Mouse (Mus musculus) CH12.LX (cell line): Measurements from ENCODE around the gene Srebf2. TPM values are rescaled to one million over a fixed set of nuclear protein-coding genes. Genes with fewer than 3 reads are reported as not detected.

ENCODE experiments used
- DNase-seq: peaks from one replicate; pipeline ENCODE4 v3.0.0-alpha.2; 2013; ENCODE audit errors: extremely low read depth
- H3K27ac ChIP-seq: 2 replicates; pipeline ENCODE4 v1.5.1; 2012; ENCODE audit warnings: low read depth, mild to moderate bottlenecking, control low read depth, moderate library complexity; ENCODE audit not compliant: insufficient read depth
- H3K27me3 ChIP-seq: replicated peaks from 2 replicates; pipeline ENCODE3; 2012; ENCODE audit warnings: inconsistent platforms
- H3K36me3 ChIP-seq, 2 experiments: replicated peaks in 1 of 2; 2 replicates each; pipeline versions ENCODE3 to v1.6.1; 2012; ENCODE audit warnings: inconsistent platforms in 1 of 2, low read length in 1 of 2, mild to moderate bottlenecking in 1 of 2, mixed read lengths in 1 of 2, moderate library complexity in 1 of 2; ENCODE audit not compliant: control insufficient read depth in 1 of 2, insufficient read depth in 1 of 2
- H3K4me1 ChIP-seq, 2 experiments: 2 replicates each; pipeline ENCODE4 v1.6.1; 2012; ENCODE audit warnings: inconsistent platforms in 1 of 2, moderate library complexity in 1 of 2; ENCODE audit not compliant: insufficient read depth in 2 of 2, control insufficient read depth in 1 of 2
- H3K4me2 ChIP-seq: 2 replicates; pipeline ENCODE4 v1.6.1; 2012; ENCODE audit warnings: low read depth, mild to moderate bottlenecking, control low read depth; ENCODE audit not compliant: poor library complexity, insufficient read depth, severe bottlenecking
- H3K4me3 ChIP-seq, 3 experiments: fragments of 150-350 bp in 1 of 3; sonication (generic) in 1 of 3; replicated peaks in 1 of 3; 2 replicates each; pipeline versions ENCODE3 to v1.5.1; 2011 to 2012; ENCODE audit warnings: low read depth in 2 of 3, low read length in 2 of 3, mild to moderate bottlenecking in 2 of 3, moderate library complexity in 2 of 3, control low read depth in 1 of 3, improper control_type of control experiment in 1 of 3, inconsistent platforms in 1 of 3, mixed read lengths in 1 of 3; ENCODE audit not compliant: poor library complexity in 1 of 3
- H3K79me2 ChIP-seq: replicated peaks from 2 replicates; pipeline ENCODE4 v1.6.1; 2012; ENCODE audit warnings: mild to moderate bottlenecking, moderate library complexity; ENCODE audit not compliant: control insufficient read depth, poor library complexity, insufficient read depth, severe bottlenecking; ENCODE audit errors: extremely low read depth
- H3K9ac ChIP-seq: 2 replicates; pipeline ENCODE4 v1.6.1; 2012; ENCODE audit warnings: low read depth, mild to moderate bottlenecking, control low read depth, moderate library complexity; ENCODE audit not compliant: insufficient read depth
- H3K9me3 ChIP-seq: replicated peaks from 2 replicates; pipeline ENCODE3; 2012; ENCODE audit warnings: low read length, inconsistent platforms, mixed read lengths
- BHLHE40 ChIP-seq: IDR thresholded peaks from 2 replicates; pipeline ENCODE4 v1.6.1; 2011; ENCODE audit warnings: mild to moderate bottlenecking, low read depth, low read length, improper control_type of control experiment
- CHD1 ChIP-seq: IDR thresholded peaks from 2 replicates; pipeline ENCODE4 v1.6.1; 2012; ENCODE audit warnings: low read depth, low read length, improper control_type of control experiment, inconsistent platforms
- CHD2 ChIP-seq: IDR thresholded peaks from 2 replicates; pipeline ENCODE4 v1.6.1; 2011; ENCODE audit warnings: low read length, improper control_type of control experiment
- CTCF ChIP-seq, 2 experiments: IDR thresholded peaks in 1 of 2; conservative IDR thresholded peaks in 1 of 2; 2 replicates each; pipeline ENCODE4 v1.5.1; 2011 to 2012; ENCODE audit warnings: low read depth in 2 of 2, low read length in 2 of 2, improper control_type of control experiment in 1 of 2, inconsistent platforms in 1 of 2, mild to moderate bottlenecking in 1 of 2, moderate library complexity in 1 of 2
- E2F4 ChIP-seq: IDR thresholded peaks from 2 replicates; pipeline ENCODE4 v1.6.1; 2011; ENCODE audit warnings: low read depth, low read length, improper control_type of control experiment; ENCODE audit not compliant: insufficient replicate concordance
- ELF1 ChIP-seq: IDR thresholded peaks from 2 replicates; pipeline ENCODE4 v1.6.1; 2014; ENCODE audit warnings: low read depth, mild to moderate bottlenecking, inconsistent platforms, low read length, improper control_type of control experiment
- EP300 ChIP-seq: IDR thresholded peaks from 2 replicates; pipeline ENCODE4 v1.6.1; 2011; ENCODE audit warnings: low read length, improper control_type of control experiment
- ETS1 ChIP-seq: conservative IDR thresholded peaks from 2 replicates; pipeline ENCODE4 v1.6.1; 2012; ENCODE audit warnings: low read depth, mild to moderate bottlenecking, inconsistent platforms, low read length, improper control_type of control experiment, moderate library complexity
- GABPA ChIP-seq: IDR thresholded peaks from 2 replicates; pipeline ENCODE4 v1.6.1; 2012; ENCODE audit warnings: low read depth, low read length, improper control_type of control experiment, inconsistent platforms; ENCODE audit not compliant: insufficient replicate concordance
- HCFC1 ChIP-seq: IDR thresholded peaks from 2 replicates; pipeline ENCODE4 v1.6.1; 2012; ENCODE audit warnings: low read depth, mild to moderate bottlenecking, inconsistent platforms, low read length, improper control_type of control experiment
- IRF4 ChIP-seq: IDR thresholded peaks from 2 replicates; pipeline ENCODE4 v1.6.1; 2014; ENCODE audit warnings: low read depth, mild to moderate bottlenecking, inconsistent platforms, low read length, improper control_type of control experiment
- JUN ChIP-seq: IDR thresholded peaks from 2 replicates; pipeline ENCODE4 v1.6.1; 2011; ENCODE audit warnings: low read depth, mild to moderate bottlenecking, low read length, improper control_type of control experiment, moderate library complexity; ENCODE audit not compliant: insufficient read depth
- JUND ChIP-seq: conservative IDR thresholded peaks from 2 replicates; pipeline ENCODE4 v1.6.1; 2011; ENCODE audit warnings: low read depth, low read length, improper control_type of control experiment
- KAT2A ChIP-seq: IDR thresholded peaks from 2 replicates; pipeline ENCODE4 v1.6.1; 2012; ENCODE audit warnings: low read length, improper control_type of control experiment, inconsistent platforms; ENCODE audit not compliant: insufficient replicate concordance
- MAFK ChIP-seq: IDR thresholded peaks from 2 replicates; pipeline ENCODE4 v1.6.1; 2011; ENCODE audit warnings: low read length, improper control_type of control experiment; ENCODE audit not compliant: insufficient replicate concordance
- MAX ChIP-seq: IDR thresholded peaks from 2 replicates; pipeline ENCODE4 v1.6.1; 2011; ENCODE audit warnings: low read length, improper control_type of control experiment
- MAZ ChIP-seq: IDR thresholded peaks from 2 replicates; pipeline ENCODE4 v1.6.1; 2012; ENCODE audit warnings: low read depth, mild to moderate bottlenecking, inconsistent platforms, low read length, improper control_type of control experiment, moderate library complexity
- MEF2A ChIP-seq: IDR thresholded peaks from 2 replicates; pipeline ENCODE4 v1.6.1; 2014; ENCODE audit warnings: low read depth, mild to moderate bottlenecking, inconsistent platforms, low read length, improper control_type of control experiment, borderline replicate concordance
- MXI1 ChIP-seq: IDR thresholded peaks from 2 replicates; pipeline ENCODE4 v1.6.1; 2011; ENCODE audit warnings: mild to moderate bottlenecking, low read depth, low read length, improper control_type of control experiment
- MYC ChIP-seq: IDR thresholded peaks from 2 replicates; pipeline ENCODE4 v1.6.1; 2011; ENCODE audit warnings: low read depth, mild to moderate bottlenecking, improper control_type of control experiment, low read length
- NELFE ChIP-seq: IDR thresholded peaks from 2 replicates; pipeline ENCODE4 v1.6.1; 2011; ENCODE audit warnings: low read depth, low read length, improper control_type of control experiment
- NRF1 ChIP-seq: IDR thresholded peaks from 2 replicates; pipeline ENCODE4 v1.6.1; 2014; ENCODE audit warnings: low read depth, mild to moderate bottlenecking, inconsistent platforms, low read length, improper control_type of control experiment, moderate library complexity
- PAX5 ChIP-seq: IDR thresholded peaks from 2 replicates; pipeline ENCODE4 v1.6.1; 2012; ENCODE audit warnings: low read length, inconsistent platforms, mixed read lengths
- POLR2A ChIP-seq: IDR thresholded peaks from 2 replicates; pipeline ENCODE4 v1.6.1; 2011; ENCODE audit warnings: low read depth, mild to moderate bottlenecking, improper control_type of control experiment, low read length
- POLR2AphosphoS2 ChIP-seq: IDR thresholded peaks from 2 replicates; pipeline ENCODE4 v1.6.1; 2011; ENCODE audit warnings: low read depth, low read length, improper control_type of control experiment
- RAD21 ChIP-seq: IDR thresholded peaks from 2 replicates; pipeline ENCODE4 v1.6.1; 2011; ENCODE audit warnings: low read depth, mild to moderate bottlenecking, low read length, improper control_type of control experiment, moderate library complexity
- RCOR1 ChIP-seq: conservative IDR thresholded peaks from 2 replicates; pipeline ENCODE4 v1.6.1; 2012; ENCODE audit warnings: low read depth, mild to moderate bottlenecking, inconsistent platforms, low read length, improper control_type of control experiment
- SIN3A ChIP-seq: IDR thresholded peaks from 2 replicates; pipeline ENCODE4 v1.6.1; 2012; ENCODE audit warnings: low read length, improper control_type of control experiment, inconsistent platforms
- SMC3 ChIP-seq: IDR thresholded peaks from 2 replicates; pipeline ENCODE4 v1.6.1; 2011; ENCODE audit warnings: low read depth, low read length, improper control_type of control experiment
- TBP ChIP-seq: conservative IDR thresholded peaks from 2 replicates; pipeline ENCODE4 v1.6.1; 2011; ENCODE audit warnings: low read depth, low read length, improper control_type of control experiment
- TCF12 ChIP-seq: IDR thresholded peaks from 2 replicates; pipeline ENCODE4 v1.6.1; 2014; ENCODE audit warnings: low read depth, mild to moderate bottlenecking, inconsistent platforms, low read length, improper control_type of control experiment
- UBTF ChIP-seq: IDR thresholded peaks from 2 replicates; pipeline ENCODE4 v1.6.1; 2012; ENCODE audit warnings: low read depth, mild to moderate bottlenecking, inconsistent platforms, low read length, improper control_type of control experiment, moderate library complexity
- USF1 ChIP-seq: IDR thresholded peaks from 2 replicates; pipeline ENCODE4 v1.6.1; 2014; ENCODE audit warnings: low read depth, mild to moderate bottlenecking, inconsistent platforms, low read length, improper control_type of control experiment
- USF2 ChIP-seq: conservative IDR thresholded peaks from 2 replicates; pipeline ENCODE4 v1.6.1; 2011; ENCODE audit warnings: low read depth, low read length, improper control_type of control experiment
- ZC3H11A ChIP-seq: IDR thresholded peaks from 2 replicates; pipeline ENCODE4 v1.6.1; 2012; ENCODE audit warnings: low read depth, mild to moderate bottlenecking, inconsistent platforms, low read length, improper control_type of control experiment
- ZKSCAN1 ChIP-seq: IDR thresholded peaks from 2 replicates; pipeline ENCODE4 v1.6.1; 2012; ENCODE audit warnings: low read depth, inconsistent platforms, low read length, improper control_type of control experiment, borderline replicate concordance
- ZMIZ1 ChIP-seq: IDR thresholded peaks from 2 replicates; pipeline ENCODE4 v1.6.1; 2012; ENCODE audit warnings: low read depth, mild to moderate bottlenecking, inconsistent platforms, low read length, improper control_type of control experiment
- ZNF384 ChIP-seq: IDR thresholded peaks from 2 replicates; pipeline ENCODE4 v1.6.1; 2012; ENCODE audit warnings: low read depth, low read length, improper control_type of control experiment, inconsistent platforms
- dilution Hi-C: fragments of 300-500 bp; cut with MboI; formaldehyde crosslinking; loops from 2 replicates; pipeline ENCODE4 v1.14.3; 2020; ENCODE audit warnings: low sequenced_read_pairs; ENCODE audit not compliant: extremely low pct_unique_long_range_greater_than_20kb, extremely low pct_ligation_motif_present
- in situ Hi-C: fragments of 300-500 bp; cut with MboI; formaldehyde crosslinking; loops from 3 replicates; pipeline ENCODE4 v1.14.3; 2019; ENCODE audit warnings: low sequenced_read_pairs, low pct_ligation_motif_present, low pct_unique_long_range_greater_than_20kb, mixed read lengths
- polyA plus RNA-seq: library from polyadenylated mRNA; unstranded; fragments of >175 nt; gene quantifications from 2 replicates; pipeline ENCODE4 v1.2.1, GENCODE M21; 2012; ENCODE audit warnings: low read depth; ENCODE audit not compliant: insufficient read length
- total RNA-seq, 2 experiments: library from RNA; depleted of rRNA; stranded (reverse); fragments of 300-350 nt in 1 of 2; fragments of >200 nt in 1 of 2; gene quantifications; 2 replicates each; pipeline ENCODE4 v1.2.3; 2012 to 2014

Gene Srebf2
- total and polyA plus RNA-seq, 3 experiments: 94.3 to 253 (median 159) TPM

- peak overlapping the region in 1 of 3 experiments; percentile 1 for H3K4me3 ChIP-seq
- peak overlapping the region; percentile 76 for H3K4me2 ChIP-seq
- in situ Hi-C loops: no loop called here
- no peaks in the 10 kb centered on the region for H3K27me3 ChIP-seq
- H3K4me1 ChIP-seq: peaks cover 47 to 78% of the 10 kb centered on the region in 2 experiments
- peak overlapping the region; percentile 79 for H3K27ac ChIP-seq
- dilution Hi-C loops: no loop called here
- peak overlapping the region; percentile 51 for H3K9ac ChIP-seq
- no peak for TF ChIP-seq RAD21
- no peak for TF ChIP-seq POLR2AphosphoS2
- TF ChIP-seq TBP: 0 out of 2 replicates have a peak, but pooled peaks have one; percentile 14
- TF ChIP-seq CHD2: peak; percentile 94
- TF ChIP-seq SIN3A: no peak; the same call in 1 of the 2 replicates
- TF ChIP-seq CHD1: no peak
- TF ChIP-seq ZNF384: no peak
- TF ChIP-seq CTCF (conservative IDR thresholded peaks at IDR 0.05 in 1 of 2, IDR thresholded peaks at IDR 0.05 in 1 of 2; ENCODE audit: low read depth in 2 of 2, low read length in 2 of 2): no peak
- peak; percentile 90 for TF ChIP-seq EP300
- peak; percentile 61 for TF ChIP-seq MAZ
- TF ChIP-seq ZKSCAN1: no peak
- no peak for TF ChIP-seq PAX5
- TF ChIP-seq USF1: no peak
- no peak; the same call in 1 of the 2 replicates for TF ChIP-seq MAX
- peak; percentile 66; the same call in 1 of the 2 replicates for TF ChIP-seq UBTF
- no peak for TF ChIP-seq ELF1
- TF ChIP-seq KAT2A: 0 out of 2 replicates have a peak, but pooled peaks have one; percentile 65
- TF ChIP-seq SMC3: no peak; the same call in 1 of the 2 replicates
- peak; percentile 55 for TF ChIP-seq POLR2A
- no peak for TF ChIP-seq ZMIZ1
- TF ChIP-seq NRF1: no peak
- TF ChIP-seq JUND: no peak
- no peak for TF ChIP-seq USF2
- no peak for TF ChIP-seq E2F4
- peak; percentile 92 for TF ChIP-seq TCF12
- no peak for TF ChIP-seq NELFE
- TF ChIP-seq GABPA: no peak
- peak; percentile 85 for TF ChIP-seq ETS1
- TF ChIP-seq MEF2A: peak; percentile 79
- TF ChIP-seq BHLHE40: peak; percentile 99
- no peak for TF ChIP-seq ZC3H11A
- TF ChIP-seq HCFC1: no peak
- peak; percentile 92 for TF ChIP-seq IRF4
- TF ChIP-seq RCOR1: peak; percentile 61; the same call in 1 of the 2 replicates
- no peak; the same call in 1 of the 2 replicates for TF ChIP-seq MXI1
- TF ChIP-seq JUN: peak; percentile 6; the same call in 1 of the 2 replicates
- TF ChIP-seq MYC: peak; percentile 68; the same call in 1 of the 2 replicates
- TF ChIP-seq MAFK: no peak
- H3K9me3 ChIP-seq: no peaks in the 10 kb centered on the region
- H3K79me2 ChIP-seq: no peaks in the 10 kb centered on the region
- peak; percentile 81 for DNase-seq
- peaks cover 5 to 22% of the 10 kb centered on the region in 2 experiments for H3K36me3 ChIP-seq
These were observed 82.6 kb downstream of the Srebf2 start for GRCm38 (mm10) chr15:82229542-82230045.
